Mouse (Mus musculus): Measurements from ENCODE around the gene Vamp2. TPM values are rescaled to one million over a fixed set of nuclear protein-coding genes. Genes with fewer than 3 reads are reported as not detected.
A peak's percentile ranks its signal among the peaks of the same experiment; 100 is the strongest.

Gene Vamp2
- total and polyA plus RNA-seq, 2 experiments from 2014 or later = 25.2 to 59.2 TPM

- ATAC-seq (ENCODE audit: insufficient read depth, low read depth) (no peak), DNase-seq (ENCODE audit: low spot score) (no peak)
- Histone ChIP-seq H3K27ac (ENCODE audit: low read depth) (no peak overlapping the region; the same call in 1 of the 2 replicates), H3K4me3 (ENCODE audit: low read depth, low read length) (no peak overlapping the region), H3K4me2 (ENCODE audit: low read depth, low read length) (no peak overlapping the region), H3K27me3 (ENCODE audit: control insufficient read depth, insufficient read depth, low read length) (no peaks in the 10 kb centered on the region), H3K4me1 (ENCODE audit: control insufficient read depth, insufficient read depth) (peaks cover 14% of the 10 kb centered on the region; the same call in 1 of the 2 replicates), H3K9ac (replicated peaks; ENCODE audit: low read depth, low read length) (no peak overlapping the region), H3K9me3 (replicated peaks; ENCODE audit: control insufficient read depth, low read length) (no peaks in the 10 kb centered on the region), H3K36me3 (replicated peaks; ENCODE audit: control insufficient read depth, insufficient read depth, low read length) (no peaks in the 10 kb centered on the region)
- no peak for TF ChIP-seq EP300 (IDR thresholded peaks at IDR 0.05; ENCODE audit: low read depth)
- TF ChIP-seq CTCF (IDR thresholded peaks at IDR 0.05; ENCODE audit: low read depth) = no peak
- 55% methylated on average over 2 of the region's 2 CpGs for WGBS
Measured at GRCm38 (mm10) chr11:69074776-69075069, 13.6 kb upstream of the Vamp2 start.

GRCm38 (mm10) chr11:69075764-69076479 lies 12.4 kb upstream of the Vamp2 start:
- WGBS = 61% methylated on average over 8 of the region's 9 CpGs
- H3K27me3 ChIP-seq (ENCODE audit: control insufficient read depth, insufficient read depth, low read length) = no peaks in the 10 kb centered on the region

GRCm38 (mm10) chr11:69076572-69076971 lies 11.7 kb upstream of the Vamp2 start:
- no peak for DNase-seq (ENCODE audit: low spot score)
- H3K27ac ChIP-seq (ENCODE audit: low read depth) = peak overlapping the region; percentile 34
- H3K9ac ChIP-seq (replicated peaks; ENCODE audit: low read depth, low read length) = no peak overlapping the region
- no peak overlapping the region for H3K4me2 ChIP-seq (ENCODE audit: low read depth, low read length)
- no peaks in the 10 kb centered on the region for H3K36me3 ChIP-seq (replicated peaks; ENCODE audit: control insufficient read depth, insufficient read depth, low read length)
- 49% methylated on average over 5 of the region's 5 CpGs for WGBS
- ATAC-seq (ENCODE audit: insufficient read depth, low read depth) = no peak
- H3K9me3 ChIP-seq (replicated peaks; ENCODE audit: control insufficient read depth, low read length) = no peaks in the 10 kb centered on the region
- H3K4me1 ChIP-seq (ENCODE audit: control insufficient read depth, insufficient read depth) = peaks cover 9% of the 10 kb centered on the region; the same call in 1 of the 2 replicates
- no peak overlapping the region for H3K4me3 ChIP-seq (ENCODE audit: low read depth, low read length)
- TF ChIP-seq EP300 (IDR thresholded peaks at IDR 0.05; ENCODE audit: low read depth) = no peak
- TF ChIP-seq CTCF (IDR thresholded peaks at IDR 0.05; ENCODE audit: low read depth) = no peak
- H3K27me3 ChIP-seq (ENCODE audit: control insufficient read depth, insufficient read depth, low read length) = no peaks in the 10 kb centered on the region

More at GRCm38 (mm10) chr11:69075764-69076479, 12.4 kb upstream of the Vamp2 start:
- DNase-seq (ENCODE audit: low spot score) = peak; percentile 4
- TF ChIP-seq CTCF (IDR thresholded peaks at IDR 0.05; ENCODE audit: low read depth) (no peak), EP300 (IDR thresholded peaks at IDR 0.05; ENCODE audit: low read depth) (no peak)
- H3K27ac ChIP-seq (ENCODE audit: low read depth) = peak overlapping the region; percentile 34
- H3K4me3 ChIP-seq (ENCODE audit: low read depth, low read length) = no peak overlapping the region
- no peaks in the 10 kb centered on the region for H3K9me3 ChIP-seq (replicated peaks; ENCODE audit: control insufficient read depth, low read length)
- H3K9ac ChIP-seq (replicated peaks; ENCODE audit: low read depth, low read length) = no peak overlapping the region; the same call in 1 of the 2 replicates
- ATAC-seq (ENCODE audit: insufficient read depth, low read depth) = no peak
- no peak overlapping the region for H3K4me2 ChIP-seq (ENCODE audit: low read depth, low read length)
- H3K36me3 ChIP-seq (replicated peaks; ENCODE audit: control insufficient read depth, insufficient read depth, low read length) = no peaks in the 10 kb centered on the region
- H3K4me1 ChIP-seq (ENCODE audit: control insufficient read depth, insufficient read depth) = peaks cover 14% of the 10 kb centered on the region; the same call in 1 of the 2 replicates

- Histone ChIP-seq H3K27ac (ENCODE audit: low read depth) (no peak overlapping the region), H3K36me3 (replicated peaks; ENCODE audit: control insufficient read depth, insufficient read depth, low read length) (no peaks in the 10 kb centered on the region), H3K4me3 (ENCODE audit: low read depth, low read length) (no peak overlapping the region), H3K27me3 (ENCODE audit: control insufficient read depth, insufficient read depth, low read length) (no peaks in the 10 kb centered on the region), H3K9me3 (replicated peaks; ENCODE audit: control insufficient read depth, low read length) (no peaks in the 10 kb centered on the region), H3K9ac (replicated peaks; ENCODE audit: low read depth, low read length) (no peak overlapping the region), H3K4me2 (ENCODE audit: low read depth, low read length) (no peak overlapping the region), H3K4me1 (ENCODE audit: control insufficient read depth, insufficient read depth) (peaks cover 9% of the 10 kb centered on the region; the same call in 1 of the 2 replicates)
- TF ChIP-seq EP300 (IDR thresholded peaks at IDR 0.05; ENCODE audit: low read depth) (no peak), CTCF (IDR thresholded peaks at IDR 0.05; ENCODE audit: low read depth) (no peak)
- ATAC-seq (ENCODE audit: insufficient read depth, low read depth) (no peak), DNase-seq (ENCODE audit: low spot score) (no peak)
- 72% methylated on average over 9 of the region's 9 CpGs for WGBS
Measured at GRCm38 (mm10) chr11:69077316-69077715, 11.0 kb upstream of the Vamp2 start.

GRCm38 (mm10) chr11:69078041-69078440 lies 10.2 kb upstream of the Vamp2 start:
- H3K4me2 ChIP-seq (ENCODE audit: low read depth, low read length) = no peak overlapping the region
- no peaks in the 10 kb centered on the region for H3K9me3 ChIP-seq (replicated peaks; ENCODE audit: control insufficient read depth, low read length)
- ATAC-seq (ENCODE audit: insufficient read depth, low read depth) (no peak), DNase-seq (ENCODE audit: low spot score) (no peak)
- no peaks in the 10 kb centered on the region for H3K36me3 ChIP-seq (replicated peaks; ENCODE audit: control insufficient read depth, insufficient read depth, low read length)
- no peak overlapping the region for H3K27ac ChIP-seq (ENCODE audit: low read depth)
- TF ChIP-seq CTCF (IDR thresholded peaks at IDR 0.05; ENCODE audit: low read depth) = no peak
- TF ChIP-seq EP300 (IDR thresholded peaks at IDR 0.05; ENCODE audit: low read depth) = no peak
- no peaks in the 10 kb centered on the region for H3K27me3 ChIP-seq (ENCODE audit: control insufficient read depth, insufficient read depth, low read length)
- WGBS = 86% methylated on average over 6 of the region's 6 CpGs
- H3K4me3 ChIP-seq (ENCODE audit: low read depth, low read length) = no peak overlapping the region
- H3K4me1 ChIP-seq (ENCODE audit: control insufficient read depth, insufficient read depth) = peaks cover 9% of the 10 kb centered on the region; the same call in 1 of the 2 replicates
- no peak overlapping the region for H3K9ac ChIP-seq (replicated peaks; ENCODE audit: low read depth, low read length)
